Mouse (Mus musculus) embryonic facial prominence, embryonic 13.5 days (tissue): ENCODE data around the gene Tuba4a. TPM values are rescaled to one million over a fixed set of nuclear protein-coding genes. Genes with fewer than 3 reads are reported as not detected.

ENCODE experiments used
- ATAC-seq: fragments of 200-750 bp; cut with Nextera tagmentation; 2 replicates; pipeline ENCODE4 v1.8.0; 2017; ENCODE audit warnings: low read depth; ENCODE audit not compliant: insufficient number of reproducible peaks, insufficient read depth, low FRiP score, low TSS enrichment
- H3K27ac ChIP-seq: fragments of 300-500 bp; sonication (generic); 2 replicates; pipeline ENCODE4 v1.5.1; 2015; ENCODE audit warnings: moderate library complexity, mild to moderate bottlenecking, inconsistent platforms
- H3K27me3 ChIP-seq: fragments of 300-500 bp; sonication (generic); 2 replicates; pipeline ENCODE4 v1.6.1; 2015; ENCODE audit warnings: mild to moderate bottlenecking, inconsistent platforms
- H3K36me3 ChIP-seq: fragments of 300-500 bp; sonication (generic); 2 replicates; pipeline ENCODE4 v1.6.1; 2015; ENCODE audit warnings: mild to moderate bottlenecking, inconsistent platforms
- H3K4me1 ChIP-seq: fragments of 300-500 bp; sonication (generic); 2 replicates; pipeline ENCODE4 v1.6.1; 2015; ENCODE audit warnings: inconsistent platforms
- H3K4me2 ChIP-seq: fragments of 300-500 bp; sonication (generic); 2 replicates; pipeline ENCODE4 v1.6.1; 2015; ENCODE audit warnings: moderate library complexity, mild to moderate bottlenecking, inconsistent platforms
- H3K4me3 ChIP-seq: fragments of 300-500 bp; sonication (generic); 2 replicates; pipeline ENCODE4 v1.5.1; 2015; ENCODE audit warnings: mild to moderate bottlenecking, inconsistent platforms
- H3K9ac ChIP-seq: fragments of 300-500 bp; sonication (generic); 2 replicates; pipeline ENCODE4 v1.6.1; 2015; ENCODE audit warnings: mild to moderate bottlenecking, inconsistent platforms
- H3K9me3 ChIP-seq: fragments of 300-500 bp; sonication (generic); 2 replicates; pipeline ENCODE4 v1.6.1; 2016; ENCODE audit warnings: inconsistent platforms
- WGBS: fragments of 180-500 bp; shearing (Covaris S2); methylation state at CpG from one replicate; pipeline ENCODE4 v1.1.7; 2015; ENCODE audit warnings: mixed read lengths; 5-methylcytosine and 5-hydroxymethylcytosine counted together
- polyA plus RNA-seq: library from polyadenylated mRNA; unstranded; fragments of >200 nt; fragmentation: Nextera tagmentation; extraction: Ambion mirVana; gene quantifications from 2 replicates; pipeline ENCODE4 v1.2.1, GENCODE M21; 2015

Tuba4a gene
- polyA plus RNA-seq, 1 experiment from 2014 or later: 17.1 TPM

DNA sequence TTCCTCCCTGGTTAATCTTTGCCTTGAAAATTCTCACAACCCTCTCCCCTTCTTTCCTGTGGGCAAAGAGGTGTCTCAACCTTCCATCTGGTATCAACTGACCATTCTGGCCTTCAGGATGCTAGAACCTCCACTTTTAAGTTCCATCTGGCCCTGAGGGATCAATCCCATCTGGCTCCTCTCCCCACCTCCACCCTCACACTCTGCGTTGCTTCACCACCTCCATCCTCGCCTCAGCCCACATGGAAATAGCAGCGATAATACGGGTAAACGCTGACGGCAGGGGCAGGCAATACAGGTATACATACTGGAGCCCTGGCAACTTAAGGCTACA, 1.8 kb downstream of the Tuba4a start:
- ATAC-seq: no peak
- Histone ChIP-seq H3K9me3 (no peaks in the 10 kb centered on the region), H3K4me1 (peaks cover 18% of the 10 kb centered on the region), H3K4me3 (peak overlapping the region; percentile 57), H3K4me2 (peak overlapping the region; percentile 97), H3K27ac (no peak overlapping the region), H3K36me3 (peaks cover 31% of the 10 kb centered on the region), H3K27me3 (peaks cover 70% of the 10 kb centered on the region), H3K9ac (no peak overlapping the region)
- WGBS: 3% methylated on average over 6 of the region's 6 CpGs

DNA sequence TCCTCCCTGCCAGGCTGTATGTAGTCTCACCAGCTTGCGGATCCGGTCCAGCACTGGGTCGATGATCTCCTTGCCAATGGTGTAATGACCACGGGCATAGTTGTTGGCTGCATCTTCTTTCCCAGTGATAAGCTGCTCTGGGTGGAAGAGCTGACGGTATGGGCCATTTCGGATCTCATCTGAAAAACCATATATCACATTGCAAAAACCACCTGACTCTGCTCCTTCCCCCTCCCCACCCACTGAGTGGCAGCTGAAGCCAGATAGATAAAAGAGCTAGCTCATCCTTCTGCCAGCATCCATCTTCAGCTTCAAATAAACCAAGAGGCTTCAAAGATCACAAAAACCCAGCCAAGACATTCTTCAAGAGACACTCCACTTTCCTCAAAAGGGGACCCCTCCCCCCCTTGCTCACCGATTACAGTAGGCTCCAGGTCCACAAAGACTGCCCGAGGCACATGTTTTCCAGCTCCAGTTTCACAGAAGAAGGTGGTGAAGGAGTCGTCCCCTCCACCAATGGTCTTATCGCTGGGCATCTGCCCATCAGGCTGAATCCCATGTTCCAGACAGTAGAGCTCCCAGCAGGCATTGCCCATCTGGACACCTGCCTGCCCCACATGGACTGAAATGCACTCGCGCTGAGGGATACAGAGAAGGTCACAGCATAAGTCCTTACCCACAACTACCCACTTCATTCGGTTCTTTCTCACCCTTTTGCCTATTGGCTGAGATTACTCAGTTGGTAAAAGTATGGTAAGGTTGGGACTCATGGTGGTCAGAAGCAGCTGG, 2.7 kb downstream of the Tuba4a start:
- WGBS: 72% methylated on average over 13 of the region's 13 CpGs
- Histone ChIP-seq H3K4me2 (0 out of 2 replicates have a peak overlapping the region, but pooled peaks have one; percentile 97), H3K9ac (no peak overlapping the region), H3K36me3 (peaks cover 39% of the 10 kb centered on the region), H3K4me1 (peaks cover 27% of the 10 kb centered on the region), H3K27ac (no peak overlapping the region), H3K4me3 (no peak overlapping the region), H3K9me3 (no peaks in the 10 kb centered on the region), H3K27me3 (peaks cover 64% of the 10 kb centered on the region)
- no peak for ATAC-seq

DNA sequence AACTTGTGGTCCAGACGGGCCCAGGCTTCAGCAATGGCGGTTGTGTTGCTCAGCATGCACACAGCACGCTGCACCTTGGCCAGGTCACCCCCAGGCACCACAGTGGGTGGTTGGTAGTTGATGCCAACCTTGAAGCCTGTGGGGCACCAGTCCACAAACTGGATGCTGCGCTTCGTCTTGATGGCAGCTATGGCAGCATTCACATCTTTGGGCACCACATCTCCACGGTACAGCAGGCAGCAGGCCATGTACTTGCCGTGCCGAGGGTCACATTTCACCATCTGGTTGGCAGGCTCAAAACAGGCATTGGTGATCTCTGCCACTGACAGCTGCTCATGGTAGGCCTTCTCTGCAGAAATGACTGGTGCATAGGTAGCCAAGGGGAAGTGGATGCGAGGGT, 3.9 kb downstream of the Tuba4a start:
- H3K9ac ChIP-seq: no peak overlapping the region
- peaks cover 52% of the 10 kb centered on the region for H3K27me3 ChIP-seq
- WGBS: 93% methylated on average over 9 of the region's 9 CpGs
- ATAC-seq: no peak
- no peak overlapping the region for H3K4me2 ChIP-seq
- H3K4me3 ChIP-seq: no peak overlapping the region
- no peak overlapping the region for H3K27ac ChIP-seq
- peaks cover 36% of the 10 kb centered on the region for H3K4me1 ChIP-seq
- peaks cover 41% of the 10 kb centered on the region for H3K36me3 ChIP-seq
- no peaks in the 10 kb centered on the region for H3K9me3 ChIP-seq

DNA sequence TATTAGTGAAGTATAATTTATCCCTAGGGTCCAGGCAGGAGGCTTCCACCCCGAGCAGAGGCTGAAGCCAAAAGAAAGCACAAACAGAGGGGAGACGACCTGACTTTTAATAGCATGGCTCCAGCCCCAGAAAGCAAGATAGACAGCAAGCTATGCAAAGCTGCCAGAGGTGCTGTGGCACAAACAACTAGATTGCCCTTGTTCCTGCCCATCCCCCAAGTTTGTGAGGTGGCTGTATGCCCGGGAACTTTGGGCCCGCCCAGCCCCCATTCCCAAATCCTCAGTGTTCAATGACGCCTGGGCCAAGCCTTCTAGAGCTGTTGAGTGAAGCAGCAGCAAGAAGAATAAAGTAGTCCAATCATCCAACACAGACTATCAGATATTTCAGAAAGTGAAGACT, 4.8 kb downstream of the Tuba4a start:
- 75% methylated on average over 5 of the region's 5 CpGs for WGBS
- peaks cover 44% of the 10 kb centered on the region for H3K27me3 ChIP-seq
- H3K4me2 ChIP-seq: no peak overlapping the region
- H3K27ac ChIP-seq: no peak overlapping the region
- H3K9me3 ChIP-seq: no peaks in the 10 kb centered on the region
- H3K36me3 ChIP-seq: peaks cover 41% of the 10 kb centered on the region
- no peak overlapping the region for H3K9ac ChIP-seq
- ATAC-seq: no peak
- H3K4me1 ChIP-seq: peaks cover 40% of the 10 kb centered on the region
- H3K4me3 ChIP-seq: no peak overlapping the region

DNA sequence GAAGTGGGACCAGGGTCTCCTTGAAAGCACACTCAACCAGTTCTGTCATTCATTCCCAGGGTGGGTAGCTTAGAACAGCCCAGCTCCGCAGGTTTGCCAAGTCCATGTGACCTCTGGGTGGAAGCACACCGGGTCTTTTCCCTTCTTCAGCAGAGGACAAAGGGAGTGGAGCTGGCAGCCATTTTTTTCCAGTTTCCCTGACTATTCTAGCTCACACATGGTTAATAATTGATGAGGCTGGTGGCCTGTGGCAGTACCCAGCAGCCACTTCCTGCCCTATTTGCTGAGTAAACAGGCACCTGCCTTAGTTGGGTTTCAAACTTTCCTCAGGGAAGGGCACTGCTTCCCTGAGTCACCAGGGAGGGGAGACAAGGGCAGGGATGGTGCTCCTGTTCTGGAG, 5.2 kb downstream of the Tuba4a start:
- WGBS: 84% methylated on average over 2 of the region's 2 CpGs
- no peaks in the 10 kb centered on the region for H3K9me3 ChIP-seq
- no peak for ATAC-seq

DNA sequence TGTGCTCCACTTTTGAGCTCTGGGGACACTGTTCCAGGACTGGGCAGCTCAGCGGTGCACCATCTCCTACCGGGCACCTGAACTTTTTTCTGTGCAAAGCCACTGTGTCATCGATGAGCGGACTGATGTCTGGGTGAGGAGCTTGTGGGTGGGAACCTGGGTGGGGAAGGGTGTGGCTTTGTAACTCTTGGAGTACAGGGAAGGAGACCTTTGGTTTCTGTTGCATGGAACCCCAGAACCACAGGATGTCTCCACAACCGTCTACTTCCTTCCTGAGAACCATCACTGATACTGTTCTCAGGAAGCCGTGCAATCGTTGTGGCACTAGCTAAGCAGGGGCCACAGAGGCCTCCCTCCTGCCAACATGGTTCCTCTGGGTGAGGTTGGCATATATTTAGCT, 6.6 kb downstream of the Tuba4a start:
- H3K4me1 ChIP-seq: peaks cover 38% of the 10 kb centered on the region
- no peak overlapping the region for H3K9ac ChIP-seq
- WGBS: 86% methylated on average over 7 of the region's 7 CpGs
- H3K36me3 ChIP-seq: peaks cover 41% of the 10 kb centered on the region
- no peak overlapping the region for H3K27ac ChIP-seq
- H3K4me2 ChIP-seq: no peak overlapping the region
- ATAC-seq: no peak
- H3K27me3 ChIP-seq: peaks cover 26% of the 10 kb centered on the region
- H3K9me3 ChIP-seq: no peaks in the 10 kb centered on the region
- no peak overlapping the region for H3K4me3 ChIP-seq

More for the DNA sequence above, 5.2 kb downstream of the Tuba4a start:
- H3K4me3 ChIP-seq: no peak overlapping the region
- no peak overlapping the region for H3K27ac ChIP-seq
- peaks cover 41% of the 10 kb centered on the region for H3K36me3 ChIP-seq
- no peak overlapping the region for H3K4me2 ChIP-seq
- H3K27me3 ChIP-seq: peaks cover 39% of the 10 kb centered on the region
- peaks cover 40% of the 10 kb centered on the region for H3K4me1 ChIP-seq
- H3K9ac ChIP-seq: no peak overlapping the region

DNA sequence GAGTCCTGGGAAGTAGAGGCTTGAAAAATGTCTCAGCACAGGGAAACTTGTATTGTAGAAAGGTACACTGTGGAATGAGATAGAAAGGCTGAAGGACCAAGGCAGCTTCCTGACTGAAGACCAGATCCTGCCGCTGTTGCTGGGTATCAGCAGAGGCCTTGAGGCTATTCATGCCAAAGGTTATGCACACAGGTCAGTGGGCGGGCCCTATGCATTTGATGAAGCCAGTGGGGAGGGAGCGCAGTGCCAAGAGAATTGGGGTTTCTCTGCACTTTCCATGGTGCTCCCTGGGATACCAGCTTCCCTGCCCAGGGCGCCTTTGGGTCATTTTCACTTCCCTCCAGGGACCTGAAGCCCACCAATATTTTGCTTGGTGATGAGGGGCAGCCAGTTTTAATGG, 7.1 kb downstream of the Tuba4a start:
- H3K27me3 ChIP-seq: peaks cover 20% of the 10 kb centered on the region
- no peak overlapping the region for H3K27ac ChIP-seq
- peaks cover 36% of the 10 kb centered on the region for H3K4me1 ChIP-seq
- no peak for ATAC-seq
- no peak overlapping the region for H3K9ac ChIP-seq
- 71% methylated on average over 4 of the region's 4 CpGs for WGBS
- H3K36me3 ChIP-seq: peaks cover 41% of the 10 kb centered on the region
- H3K4me2 ChIP-seq: 0 out of 2 replicates have a peak overlapping the region, but pooled peaks have one; percentile 1
- H3K4me3 ChIP-seq: no peak overlapping the region
- H3K9me3 ChIP-seq: no peaks in the 10 kb centered on the region

DNA sequence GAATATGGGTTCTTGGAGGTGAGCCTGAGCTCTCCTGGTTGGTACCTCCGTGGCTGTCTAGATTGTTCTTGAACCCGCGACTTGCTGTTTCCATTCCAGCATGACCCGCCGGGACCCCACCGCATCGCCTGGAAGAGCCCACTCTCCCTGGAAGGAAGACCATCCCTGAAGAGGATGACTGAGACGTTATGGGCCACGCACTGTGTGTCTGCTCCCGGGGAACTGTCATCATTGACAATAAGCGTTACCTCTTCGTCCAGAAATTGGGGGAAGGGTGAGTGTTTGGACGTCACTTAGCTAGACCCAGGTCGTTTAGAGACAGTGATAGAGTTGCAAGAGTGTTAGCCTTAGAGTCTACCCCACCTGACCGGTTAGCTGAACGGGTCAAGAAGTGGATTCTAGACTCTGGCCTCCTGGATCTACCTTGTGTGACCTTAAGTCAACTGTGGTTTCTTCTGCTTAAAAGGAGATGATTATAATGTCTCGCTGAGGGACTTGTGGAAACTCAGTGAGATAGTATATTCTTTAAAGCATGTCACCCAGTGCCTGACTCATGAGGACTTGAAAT, 8.4 kb downstream of the Tuba4a start:
- peak overlapping the region; percentile 97 for H3K4me3 ChIP-seq
- ATAC-seq: no peak
- H3K4me2 ChIP-seq: peak overlapping the region; percentile 95
- WGBS: 11% methylated on average over 17 of the region's 17 CpGs
- H3K9me3 ChIP-seq: no peaks in the 10 kb centered on the region
- no peak overlapping the region for H3K27ac ChIP-seq
- peaks cover 36% of the 10 kb centered on the region for H3K4me1 ChIP-seq
- H3K36me3 ChIP-seq: peaks cover 41% of the 10 kb centered on the region
- H3K27me3 ChIP-seq: peaks cover 7% of the 10 kb centered on the region
- peak overlapping the region; percentile 96 for H3K9ac ChIP-seq

DNA sequence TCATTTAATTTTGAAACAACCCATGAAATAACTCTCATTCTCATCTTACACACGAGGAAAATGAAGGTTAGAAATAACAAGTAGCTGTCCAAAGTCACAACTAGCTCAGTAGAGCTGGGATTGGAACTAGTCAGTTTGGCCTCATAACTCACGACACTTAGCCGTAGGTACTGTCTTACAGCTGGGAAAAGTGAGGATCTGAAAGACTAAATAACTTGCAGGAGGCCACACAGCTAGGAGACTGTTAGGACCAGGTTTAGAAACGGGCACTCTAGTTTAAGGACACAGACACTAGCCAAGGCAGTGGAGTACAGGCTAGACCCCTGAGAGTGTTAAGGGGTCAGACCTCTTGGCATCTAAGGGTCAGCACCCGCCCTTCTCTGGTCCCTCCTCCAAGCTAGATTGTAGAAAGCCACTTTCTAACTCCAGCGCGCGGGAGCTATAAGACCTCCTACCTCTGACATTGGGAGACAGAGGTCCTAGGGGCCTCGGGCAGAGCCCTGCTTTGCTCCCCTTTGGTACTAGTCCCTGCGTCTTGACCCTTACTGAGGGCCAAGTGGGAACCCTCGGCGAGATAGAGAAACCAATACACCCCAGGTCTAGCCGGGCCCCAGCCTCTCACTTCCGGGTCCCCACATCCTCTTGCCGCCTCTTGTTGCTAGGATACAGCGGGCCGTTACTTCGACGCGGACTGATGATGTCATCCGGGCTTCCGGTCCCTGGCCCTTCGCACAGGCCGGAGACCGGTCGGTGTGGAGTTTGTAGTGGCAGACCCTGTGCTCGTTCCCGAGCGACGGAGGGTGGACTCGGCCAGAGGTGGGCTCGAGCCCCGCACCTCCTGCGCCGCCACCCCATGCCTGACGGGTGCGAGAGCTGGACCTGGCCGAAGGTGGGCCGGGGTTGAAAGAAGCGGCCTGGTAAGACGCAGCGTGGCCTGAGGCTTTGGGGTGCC, 9.3 kb downstream of the Tuba4a start, which contains the start of the genes Glb1l and Stk16:
Glb1l (minus strand) TSS at position 678 of the 952 bp plus-strand sequence.
Stk16 (plus strand) TSS at position 703 of the 952 bp plus-strand sequence.
- no peaks in the 10 kb centered on the region for H3K9me3 ChIP-seq
- peaks cover 35% of the 10 kb centered on the region for H3K36me3 ChIP-seq
- H3K27me3 ChIP-seq: no peaks in the 10 kb centered on the region
- peak within 1 kb of the TSS; percentile 95 for H3K4me2 ChIP-seq
- peak; percentile 82 for ATAC-seq
- H3K4me1 ChIP-seq: peaks cover 36% of the 10 kb centered on the region
- H3K27ac ChIP-seq: peak within 1 kb of the TSS; percentile 39; the same call in 1 of the 2 replicates
- H3K9ac ChIP-seq: peak within 1 kb of the TSS; percentile 96
- 5% methylated on average over 42 of the region's 42 CpGs for WGBS
- H3K4me3 ChIP-seq: peak within 1 kb of the TSS; percentile 97

DNA sequence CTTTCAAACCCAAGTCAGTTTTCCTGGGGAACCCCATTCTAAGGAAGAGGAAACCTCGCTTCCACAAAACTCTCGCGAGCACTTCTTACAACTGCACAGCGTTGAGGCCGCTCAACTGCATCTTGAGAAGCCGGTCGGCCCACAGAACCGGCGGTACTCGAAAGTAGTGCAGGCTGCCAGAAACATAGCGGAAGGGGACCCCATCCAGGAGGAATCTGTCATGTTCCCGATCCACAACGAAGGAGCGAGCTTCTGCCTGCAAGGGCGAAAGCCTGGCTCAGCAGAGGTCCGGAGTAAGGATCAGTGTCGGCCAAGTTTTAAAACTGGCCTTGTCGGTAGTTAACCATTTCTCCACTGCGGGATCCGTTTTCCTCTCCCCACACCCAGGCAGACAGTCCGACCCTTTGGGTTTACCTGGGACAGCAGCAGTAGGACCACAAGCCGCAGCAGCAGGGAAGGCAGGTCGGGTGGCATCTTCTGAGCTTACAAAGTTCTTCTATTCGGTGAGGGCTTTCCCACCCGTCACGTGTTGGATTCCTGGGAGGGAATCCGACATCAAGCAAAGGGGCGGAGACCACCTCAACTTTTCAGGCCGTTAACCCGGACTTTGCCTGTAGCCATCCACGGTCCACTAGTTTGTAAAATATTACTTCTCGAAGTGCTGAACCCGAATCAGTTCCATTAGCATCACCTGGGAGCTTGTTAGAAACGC, 10.5 kb downstream of the Tuba4a start:
- 11% methylated on average over 34 of the region's 34 CpGs for WGBS
- Histone ChIP-seq H3K9me3 (no peaks in the 10 kb centered on the region), H3K4me3 (peak overlapping the region; percentile 49), H3K36me3 (peaks cover 23% of the 10 kb centered on the region), H3K27ac (0 out of 2 replicates have a peak overlapping the region, but pooled peaks have one; percentile 29), H3K27me3 (no peaks in the 10 kb centered on the region), H3K9ac (peak overlapping the region; percentile 77), H3K4me1 (peaks cover 36% of the 10 kb centered on the region), H3K4me2 (peak overlapping the region; percentile 95)
- no peak for ATAC-seq

DNA sequence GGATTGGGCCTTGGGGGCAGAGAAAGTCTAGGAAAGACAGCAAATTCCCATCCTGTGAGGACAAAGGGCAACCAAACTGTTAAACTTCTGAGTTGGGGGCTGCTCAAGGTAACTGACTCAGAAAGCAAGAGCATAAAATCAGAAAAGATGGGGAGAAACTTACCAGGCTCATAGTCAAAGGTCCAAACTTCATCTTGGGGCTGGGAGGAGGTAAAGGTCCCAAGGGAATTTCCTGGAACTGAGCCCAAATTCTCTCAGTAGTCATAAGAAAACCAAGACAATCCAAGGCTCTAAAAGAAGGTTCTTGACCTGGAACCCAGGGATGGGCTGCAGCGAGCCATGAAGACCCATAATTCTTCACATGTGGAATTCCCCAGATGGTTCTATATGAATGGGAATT, 18.4 kb downstream of the Tuba4a start:
- WGBS: 87% methylated on average over 1 of the region's 1 CpGs

More for the DNA sequence above, 18.4 kb downstream of the Tuba4a start:
- no peaks in the 10 kb centered on the region for H3K4me1 ChIP-seq
- H3K9ac ChIP-seq: no peak overlapping the region
- H3K9me3 ChIP-seq: no peaks in the 10 kb centered on the region
- H3K27ac ChIP-seq: no peak overlapping the region
- no peak overlapping the region for H3K4me3 ChIP-seq
- ATAC-seq: no peak
- H3K27me3 ChIP-seq: no peaks in the 10 kb centered on the region
- H3K36me3 ChIP-seq: peaks cover 45% of the 10 kb centered on the region
- H3K4me2 ChIP-seq: no peak overlapping the region
